Mouse (Mus musculus): ENCODE results near the gene Gm21987.

Gm21987 gene

DNA sequence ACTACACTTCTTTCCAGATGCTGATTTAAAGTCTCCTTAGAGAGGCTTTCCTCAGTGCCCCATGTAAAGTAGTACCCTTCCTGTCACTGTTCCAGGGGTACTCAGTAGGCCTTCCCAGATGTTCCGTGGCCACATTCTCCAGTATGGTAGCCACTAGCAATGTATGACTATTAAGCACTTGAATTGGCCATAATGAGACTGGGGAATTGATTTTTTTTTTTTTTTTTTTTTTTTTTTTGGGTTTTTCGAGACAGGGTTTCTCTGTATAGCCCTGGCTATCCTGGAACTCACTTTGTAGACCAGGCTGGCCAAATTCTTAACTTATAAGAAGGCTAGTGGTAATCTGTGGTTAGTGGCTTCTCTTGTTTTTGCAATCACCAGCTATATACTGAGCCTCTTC lies 3.0 kb downstream of the Gm21987 start:
- DNase-seq (ENCODE audit: low spot score): no peak

DNA sequence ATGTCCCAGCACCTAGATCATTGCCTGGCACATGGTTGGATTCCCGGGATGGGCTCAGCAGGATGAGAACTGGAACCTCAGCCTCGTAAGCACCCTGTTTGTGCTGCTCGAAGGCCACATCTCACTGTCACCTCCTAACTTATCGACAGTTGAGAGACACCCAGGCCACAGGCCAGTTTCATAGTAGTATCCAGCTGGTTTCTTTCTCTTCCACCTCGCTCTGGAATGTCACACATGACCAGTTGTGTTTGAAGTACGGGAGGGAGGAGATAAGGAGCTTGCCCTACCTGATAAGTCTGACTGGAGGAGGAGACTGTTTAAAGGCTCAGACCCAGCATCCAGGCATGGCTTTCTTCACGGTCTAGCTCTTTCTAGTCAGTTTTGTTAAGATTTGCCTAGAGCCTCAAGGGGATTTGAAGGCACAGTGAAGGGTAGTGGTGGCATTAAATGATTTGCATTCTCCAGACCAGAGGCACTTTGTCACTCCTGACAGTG lies 3.6 kb downstream of the Gm21987 start:
- no peak for DNase-seq (ENCODE audit: low spot score)

DNA sequence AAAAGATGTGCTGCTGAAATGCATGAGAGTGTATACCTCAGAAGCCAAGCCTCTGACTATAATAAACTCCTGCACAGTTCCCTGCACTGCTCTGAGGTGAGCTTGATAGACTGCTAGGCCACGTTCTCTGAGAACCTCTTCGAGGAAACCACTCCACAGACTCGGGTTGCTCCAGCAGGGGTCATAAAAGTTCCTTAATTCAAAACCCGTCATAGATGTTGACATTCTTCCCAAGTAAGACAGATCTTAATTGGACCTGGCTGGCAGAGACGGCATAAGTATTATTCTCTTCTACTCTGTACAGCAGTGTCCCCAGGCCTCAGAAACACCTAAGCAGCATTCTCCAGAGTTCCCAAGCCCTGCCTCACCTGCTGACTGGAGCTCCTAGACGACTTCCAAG lies 4.1 kb downstream of the Gm21987 start:
- DNase-seq (ENCODE audit: low spot score): no peak

DNA sequence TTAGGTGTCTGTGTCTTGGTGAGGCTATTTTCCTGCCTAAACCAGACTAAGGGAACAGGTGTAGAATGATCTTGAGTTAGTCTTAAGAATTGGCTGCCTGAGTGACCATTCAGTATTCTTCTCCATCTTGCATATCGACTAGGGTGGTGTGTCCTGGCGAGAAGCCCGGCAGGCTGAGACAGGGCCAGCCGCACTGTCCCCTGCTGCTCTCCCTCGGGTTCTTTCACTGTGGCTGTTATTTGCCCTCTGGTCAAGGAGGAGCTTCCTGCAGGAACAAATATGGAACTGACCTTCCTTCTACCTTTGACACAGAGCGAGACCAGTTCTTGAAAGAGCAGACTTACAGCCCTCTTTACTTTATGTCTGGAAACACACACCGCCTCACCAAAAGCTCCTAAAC lies 5.2 kb downstream of the Gm21987 start:
- DNase-seq (ENCODE audit: low spot score): no peak

DNA sequence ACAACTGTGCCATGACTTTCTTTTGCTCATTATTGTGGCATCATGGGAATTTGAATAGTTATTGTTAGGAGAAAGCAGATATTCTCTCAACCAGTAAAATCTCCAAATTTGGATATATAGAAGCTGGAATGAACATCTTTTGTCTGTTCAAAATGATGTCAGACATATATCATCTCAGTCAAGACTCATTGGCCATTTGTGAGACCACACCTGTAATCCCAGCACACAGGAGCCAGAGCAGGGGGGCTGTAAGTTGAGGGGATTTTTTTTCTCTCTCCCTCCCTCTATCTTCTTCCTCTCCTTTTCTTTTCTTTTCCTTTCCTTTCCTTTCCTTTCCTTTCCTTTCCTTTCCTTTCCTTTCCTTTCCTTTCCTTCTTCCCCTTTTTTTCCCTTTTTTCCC lies 6.0 kb downstream of the Gm21987 start:
- DNase-seq (ENCODE audit: low spot score): no peak

DNA sequence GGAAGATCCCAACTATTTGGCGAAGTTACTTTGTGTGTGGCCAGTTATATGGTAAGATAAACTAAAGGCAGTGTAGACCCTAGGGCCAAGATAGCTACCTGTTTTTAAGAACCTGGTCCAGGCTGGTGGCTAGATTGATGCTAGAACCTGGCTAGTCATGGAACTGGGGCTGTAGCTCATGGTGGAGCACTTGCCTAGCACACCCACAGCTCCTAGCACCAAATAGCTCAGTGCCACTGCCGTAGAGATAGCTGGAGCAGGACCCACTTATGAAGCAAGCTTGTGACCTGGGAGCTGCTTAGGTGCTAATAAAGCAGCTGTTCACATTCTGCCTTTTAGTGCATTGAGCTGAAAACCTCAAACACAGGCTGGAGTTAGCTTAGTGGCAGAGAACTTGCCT lies 6.8 kb downstream of the Gm21987 start:
- DNase-seq (ENCODE audit: low spot score): no peak

DNA sequence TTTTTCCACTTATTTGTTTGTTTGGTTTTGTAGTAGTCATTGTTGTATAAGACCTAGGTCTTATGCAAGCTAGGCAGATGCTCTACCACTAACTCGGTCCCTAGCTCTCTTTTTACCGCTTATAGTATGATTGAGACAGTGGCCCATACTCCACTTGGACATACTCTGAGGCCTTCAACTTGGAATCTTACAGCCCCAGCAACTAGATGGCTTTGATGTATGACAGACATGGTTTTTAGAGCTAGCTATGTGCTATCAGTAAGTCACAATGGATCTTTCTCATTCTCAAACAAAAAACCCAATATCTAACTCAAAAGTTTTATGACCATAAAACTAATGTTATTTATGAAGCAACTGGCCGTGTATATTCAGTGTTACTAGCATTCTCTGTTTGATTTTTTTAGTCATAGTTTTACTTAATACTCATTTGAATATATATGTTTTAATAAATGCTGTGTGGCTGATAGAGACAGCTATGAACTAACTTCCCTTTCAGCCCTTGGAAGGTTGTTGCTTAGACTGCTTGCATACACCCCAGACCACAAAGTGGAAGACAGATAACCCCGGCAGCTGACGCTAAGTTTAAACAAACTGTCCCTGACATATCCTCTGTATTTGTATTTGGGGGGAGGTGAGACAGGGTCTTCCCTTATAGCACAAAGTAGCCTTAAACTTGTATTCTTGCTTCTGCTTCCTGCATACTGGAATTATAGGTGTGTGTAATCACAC lies 7.5 kb downstream of the Gm21987 start:
- DNase-seq (ENCODE audit: low spot score): no peak

DNA sequence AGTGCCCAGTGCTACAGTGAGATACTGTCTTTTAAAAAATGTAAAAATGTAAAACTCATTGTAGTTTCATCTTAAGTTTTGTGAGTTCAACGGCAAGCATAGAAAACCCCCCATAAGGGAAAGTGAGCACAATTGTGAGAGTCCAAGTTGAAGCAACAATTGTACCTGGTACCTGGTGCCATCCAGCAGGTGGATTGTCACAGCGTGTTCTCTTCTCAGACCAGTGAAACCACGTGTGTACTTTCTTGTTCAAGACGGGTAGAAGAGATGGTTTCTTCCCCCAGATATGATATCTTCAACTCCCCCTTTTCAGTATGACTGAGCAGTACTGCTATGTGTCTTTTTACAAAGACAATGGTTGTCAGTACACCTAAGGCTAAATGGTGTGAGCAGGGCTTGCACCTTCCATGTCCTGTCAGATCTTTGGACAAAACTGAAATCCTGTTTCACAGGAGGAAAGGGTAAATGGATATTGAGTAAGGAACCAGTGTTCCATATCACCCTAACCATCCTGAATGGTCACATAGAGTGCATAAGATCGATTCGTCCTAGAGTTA lies 11.5 kb downstream of the Gm21987 start:
- no peak for DNase-seq (ENCODE audit: low spot score)

DNA sequence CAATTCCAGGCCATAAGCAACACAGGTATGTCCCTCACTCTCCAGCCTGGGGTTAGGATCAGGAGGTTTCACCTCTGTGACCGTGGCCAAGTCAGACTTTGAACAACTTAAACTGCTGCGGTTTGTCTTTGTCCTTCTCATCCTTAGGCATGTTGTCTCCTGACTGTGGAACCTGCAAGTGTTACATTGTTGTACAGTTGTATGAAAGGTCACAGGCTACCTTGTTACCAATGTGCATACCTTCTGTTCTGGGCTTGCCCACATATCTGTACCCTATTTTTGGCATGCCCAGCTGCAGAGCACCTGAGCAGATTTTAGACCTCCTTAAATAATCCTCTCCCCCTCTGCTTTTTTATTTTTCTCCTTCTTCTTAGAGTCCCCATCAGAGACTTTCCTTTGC lies 12.4 kb downstream of the Gm21987 start:
- no peak for DNase-seq (ENCODE audit: low spot score)

DNA sequence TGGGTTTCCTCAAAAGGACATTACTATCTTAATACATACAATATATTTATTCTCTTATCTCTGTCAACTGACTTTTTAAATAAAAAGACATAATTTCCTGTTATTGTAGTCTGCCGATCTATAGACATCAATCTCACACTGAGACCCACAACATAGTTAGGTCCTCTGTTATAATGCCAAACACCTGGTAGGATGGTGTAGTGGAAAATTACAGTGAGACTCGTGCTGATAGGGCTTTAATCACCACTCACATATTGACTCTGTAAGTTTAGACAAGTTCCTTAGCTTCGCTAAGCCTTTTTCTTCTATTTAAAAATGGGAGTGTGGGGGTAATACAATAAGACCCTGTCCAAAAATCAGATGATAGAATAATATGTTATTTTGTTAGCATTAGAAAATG lies 13.0 kb downstream of the Gm21987 start:
- DNase-seq (ENCODE audit: low spot score): no peak

DNA sequence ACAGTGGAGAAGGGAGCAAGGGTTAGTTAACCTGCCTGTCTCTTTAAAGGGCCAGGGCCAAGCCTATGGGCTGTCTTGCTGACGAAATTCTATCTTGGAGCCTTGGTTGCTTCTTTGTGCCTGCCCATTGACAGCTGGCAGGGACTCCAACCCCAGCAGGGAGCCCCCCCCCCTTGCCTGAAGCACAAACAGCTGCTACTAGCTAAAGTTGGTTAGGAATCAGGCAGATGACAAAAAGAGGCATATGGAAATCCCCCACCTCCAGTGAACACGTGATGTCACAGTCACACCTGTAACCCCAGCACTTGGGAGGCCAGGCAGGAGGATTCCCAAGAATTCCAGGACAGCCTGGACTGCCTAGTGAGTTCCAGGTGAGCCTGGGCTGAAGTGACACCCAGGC lies 13.5 kb downstream of the Gm21987 start:
- DNase-seq (ENCODE audit: low spot score): no peak

DNA sequence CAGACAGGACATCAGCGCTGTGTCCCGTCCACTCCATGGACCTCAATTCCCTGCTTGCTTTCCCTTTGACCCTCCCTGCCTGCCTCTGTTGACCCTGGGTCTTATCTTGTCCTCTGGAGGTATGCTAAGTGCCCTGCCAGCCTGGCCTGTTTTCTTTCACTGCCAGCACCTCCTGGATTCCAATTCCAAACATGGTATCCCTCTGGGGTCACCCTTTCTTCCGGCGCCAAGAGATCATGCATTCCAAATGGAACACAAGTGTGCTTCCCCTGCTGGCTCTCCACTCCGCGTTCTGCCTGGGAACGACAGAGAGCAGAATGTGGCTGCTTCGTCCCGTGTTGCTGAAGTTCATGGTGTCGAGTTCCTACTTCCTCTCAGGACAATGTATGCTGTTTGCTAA lies 15.1 kb downstream of the Gm21987 start, which contains the start of gene Popdc2:
TSS of gene Popdc2 (plus strand) at position 277 of the 400 bp plus-strand sequence.
- DNase-seq (ENCODE audit: low spot score): peak; percentile 52

DNA sequence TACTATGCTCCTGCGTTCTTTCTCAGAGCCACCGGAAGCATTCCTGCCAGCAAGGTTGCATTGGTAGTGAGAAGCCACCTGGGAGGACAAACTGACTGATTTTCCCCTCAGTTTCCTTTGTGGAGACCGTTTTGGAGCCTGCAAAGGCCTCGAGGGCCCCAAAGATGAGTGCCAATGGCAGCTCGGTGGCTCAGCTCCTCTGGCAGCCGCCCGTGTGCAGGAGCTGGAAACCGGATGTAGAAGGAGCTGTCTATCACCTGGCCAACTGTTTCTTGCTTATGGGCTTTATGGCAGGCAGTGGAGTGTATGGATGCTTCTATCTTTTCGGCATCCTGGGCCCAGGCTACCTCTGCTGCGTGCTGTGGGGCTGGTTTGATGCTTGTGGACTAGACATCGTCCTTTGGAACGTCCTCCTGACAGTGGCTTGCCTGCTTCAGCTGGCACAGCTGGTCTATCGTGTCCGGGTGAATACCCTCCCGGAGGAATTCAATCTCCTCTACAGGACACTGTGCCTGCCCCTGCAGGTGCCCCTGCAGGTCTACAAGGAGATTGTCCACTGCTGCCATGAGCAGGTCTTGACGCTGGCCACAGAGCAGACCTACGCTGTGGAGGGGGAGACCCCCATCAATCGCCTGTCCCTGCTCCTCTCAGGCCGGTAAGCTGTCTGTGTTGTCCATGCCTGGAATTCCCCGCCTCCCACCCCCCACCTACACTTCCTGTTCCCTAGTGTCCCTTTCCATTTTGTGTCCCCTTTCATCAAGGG lies 15.8 kb downstream of the Gm21987 start:
- DNase-seq (ENCODE audit: low spot score): no peak

DNA sequence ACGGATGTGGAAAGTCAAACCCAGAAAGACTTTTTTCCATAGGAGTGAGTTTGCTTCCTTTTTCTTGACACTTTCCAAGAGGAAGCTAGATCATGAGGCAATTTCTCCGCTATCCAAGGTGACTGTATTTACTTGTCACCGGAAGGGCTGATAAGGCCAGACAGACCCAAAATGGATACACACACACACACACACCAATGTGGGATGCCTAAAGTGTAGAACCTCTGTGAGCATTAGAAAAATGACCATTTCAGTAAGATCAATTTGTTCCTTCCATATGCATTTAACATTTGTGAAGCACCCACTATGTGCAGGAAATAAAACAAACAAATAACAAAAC lies 16.4 kb downstream of the Gm21987 start:
- no peak for DNase-seq (ENCODE audit: low spot score)

DNA sequence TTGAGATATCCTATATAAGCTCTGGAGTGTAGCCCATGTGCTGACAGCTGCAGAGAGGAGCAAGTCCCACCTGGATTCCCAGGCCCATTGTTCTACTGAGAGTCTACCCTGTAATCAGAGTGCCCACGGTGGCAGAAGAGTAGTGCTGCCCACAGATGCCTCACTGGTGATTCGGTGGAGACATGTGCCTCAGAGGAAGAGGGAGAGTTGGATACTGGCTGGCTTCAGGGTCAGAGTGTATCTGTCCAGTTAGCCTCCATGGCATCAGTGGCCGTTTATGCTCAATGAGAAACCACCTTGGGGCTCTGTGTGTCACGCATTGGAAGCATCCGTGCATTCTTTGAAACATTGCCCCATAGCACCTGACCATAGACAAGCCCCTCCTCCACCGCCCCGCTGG lies 16.8 kb downstream of the Gm21987 start:
- no peak for DNase-seq (ENCODE audit: low spot score)

DNA sequence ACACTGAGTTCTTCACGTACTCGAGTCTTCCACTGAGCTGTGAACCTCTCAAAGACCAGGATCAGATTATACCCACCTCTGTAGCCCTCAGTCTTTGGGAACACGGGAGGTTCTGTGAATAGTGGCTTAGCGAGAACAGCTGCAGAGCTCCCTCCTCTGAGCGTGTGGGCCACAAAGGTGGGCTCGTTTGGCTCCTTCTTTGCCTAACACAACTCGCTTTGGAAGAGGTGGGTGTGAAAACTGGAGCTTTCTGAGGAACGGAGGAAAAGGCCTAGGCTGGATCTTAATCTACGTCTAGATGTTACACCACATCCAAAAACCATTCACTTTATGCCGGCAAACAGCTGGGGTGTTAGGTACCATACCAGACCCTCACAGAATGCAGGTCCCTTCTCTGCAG lies 18.6 kb downstream of the Gm21987 start:
- no peak for DNase-seq (ENCODE audit: low spot score)

DNA sequence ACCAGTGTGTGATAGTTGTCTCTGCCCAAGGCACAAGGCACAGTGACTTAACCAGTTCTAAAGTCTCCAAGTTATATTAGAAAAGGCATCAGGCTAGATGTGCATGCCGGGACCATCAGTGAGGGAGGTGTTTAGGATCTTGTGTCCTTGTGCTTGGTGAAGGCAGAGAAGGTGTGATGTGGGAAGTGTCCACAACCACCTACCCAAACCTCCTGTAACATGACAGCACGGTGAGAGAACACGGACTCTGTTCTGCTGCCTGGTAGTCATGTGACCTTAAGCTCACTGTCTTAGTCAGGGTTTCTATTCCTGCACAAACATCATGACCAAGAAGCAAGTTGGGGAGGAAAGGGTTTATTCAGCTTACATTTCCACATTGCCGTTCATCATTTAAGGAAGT lies 19.4 kb downstream of the Gm21987 start:
- no peak for DNase-seq (ENCODE audit: low spot score)

DNA sequence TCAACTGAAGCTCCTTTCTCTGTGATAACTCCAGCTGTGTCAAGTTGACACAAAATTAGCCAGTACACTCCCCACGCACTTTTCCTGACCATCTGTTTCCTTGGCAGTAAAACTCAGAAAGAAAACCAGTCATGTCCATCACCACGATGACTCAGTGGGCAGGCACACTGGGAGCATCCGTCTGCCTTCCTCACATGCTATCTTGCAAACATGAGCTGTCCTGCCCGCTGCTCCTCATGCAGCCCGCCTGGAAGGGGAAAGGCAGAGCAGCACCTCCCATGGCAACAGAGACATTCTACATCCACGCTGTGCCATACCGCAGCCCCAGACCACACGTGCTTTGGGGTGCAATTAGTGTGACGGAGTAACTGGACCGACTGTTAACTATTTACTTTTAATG lies 21.5 kb downstream of the Gm21987 start:
- DNase-seq (ENCODE audit: low spot score): no peak

DNA sequence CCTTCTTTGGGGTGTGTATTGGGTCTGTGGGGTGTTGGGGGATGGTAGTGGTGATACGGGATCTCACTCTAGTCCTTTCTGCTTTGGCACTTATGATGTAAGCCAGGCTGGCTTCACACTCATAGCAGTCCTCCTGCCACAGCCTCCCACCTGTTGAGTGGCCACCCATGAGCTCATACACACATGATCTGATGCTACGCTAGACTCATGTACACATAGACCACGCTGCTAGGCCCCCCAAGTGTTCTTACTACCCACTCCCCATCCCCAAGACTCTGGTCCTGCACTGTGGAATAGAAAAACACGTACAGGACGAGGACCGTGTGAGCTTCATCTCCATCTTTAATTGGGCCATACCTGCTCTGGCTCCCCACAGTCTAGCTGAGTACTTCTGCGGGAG lies 22.2 kb downstream of the Gm21987 start:
- DNase-seq (ENCODE audit: low spot score): no peak

DNA sequence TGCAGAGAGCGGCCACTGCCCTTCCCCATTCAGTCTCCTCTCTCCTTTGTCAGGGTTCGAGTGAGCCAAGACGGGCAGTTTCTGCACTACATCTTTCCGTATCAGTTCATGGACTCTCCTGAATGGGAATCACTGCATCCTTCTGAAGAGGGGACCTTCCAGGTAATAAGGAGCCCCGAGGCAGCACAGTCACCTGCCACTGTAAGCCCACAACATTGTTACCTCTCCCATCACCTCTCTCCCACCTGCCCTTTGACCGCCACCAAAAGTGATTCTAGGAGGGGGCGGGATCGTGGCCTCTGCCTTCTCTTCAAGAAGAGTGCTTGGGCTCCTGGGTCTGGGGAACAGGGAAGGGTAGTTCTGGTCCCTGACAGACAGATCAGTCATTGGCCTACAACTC lies 22.6 kb downstream of the Gm21987 start:
- DNase-seq (ENCODE audit: low spot score): no peak

DNA sequence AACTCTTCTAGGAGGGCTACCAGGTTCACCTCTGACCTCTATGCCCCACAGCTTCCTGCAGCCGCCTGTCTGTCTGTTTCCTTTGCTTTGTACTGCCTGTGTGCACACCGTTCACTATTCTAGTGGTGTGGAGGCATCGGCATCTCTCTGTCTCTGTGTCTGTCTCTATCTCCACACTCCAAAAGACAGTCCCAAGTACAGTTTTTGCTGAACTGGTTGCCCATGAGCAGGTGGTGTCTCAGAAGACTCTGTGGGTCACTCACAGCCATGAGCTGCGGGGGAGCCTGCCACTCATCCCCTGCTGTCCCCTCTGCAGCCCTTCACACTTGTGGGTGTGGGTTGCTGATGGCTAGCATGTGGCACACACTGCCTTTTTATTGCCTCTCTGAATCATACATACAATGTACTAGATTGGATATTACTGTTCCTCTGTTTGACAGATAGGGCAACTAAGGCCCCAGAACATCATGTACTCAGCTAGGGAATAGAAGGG lies 23.2 kb downstream of the Gm21987 start:
- no peak for DNase-seq (ENCODE audit: low spot score)

DNA sequence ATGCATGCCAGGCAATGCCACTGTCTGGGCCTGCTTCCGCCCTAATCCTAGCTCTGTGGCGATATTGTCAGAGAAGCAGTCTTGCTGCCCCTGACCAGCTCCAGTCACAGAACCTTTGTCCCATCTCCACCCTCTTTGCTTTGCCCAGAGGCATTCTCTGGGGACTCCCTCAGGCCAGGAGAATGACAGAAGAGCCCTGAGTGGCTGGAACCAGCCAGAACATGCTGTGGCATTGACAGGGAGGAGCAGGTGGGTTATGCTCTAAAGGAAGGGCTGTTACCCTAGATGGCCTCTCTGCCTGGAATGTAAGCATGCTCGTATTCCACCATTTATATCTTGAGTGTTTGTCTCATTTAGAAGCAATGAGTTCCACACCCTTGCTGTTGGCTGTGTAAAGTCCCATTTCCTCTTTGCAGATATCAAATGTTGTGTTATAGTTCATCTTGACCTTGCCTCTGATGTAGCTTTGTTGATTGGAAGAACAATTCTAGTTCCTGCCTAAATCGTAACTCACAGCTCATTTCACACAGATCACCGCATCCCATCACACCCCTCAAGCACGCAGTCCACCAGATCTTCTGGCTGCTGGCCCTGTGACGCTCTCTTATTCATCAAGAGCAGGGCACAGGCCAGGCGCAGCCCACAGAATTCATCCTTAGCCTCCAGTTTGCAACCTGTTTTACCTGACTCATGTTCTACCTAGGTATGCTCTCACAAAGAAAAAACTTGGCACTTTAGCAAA lies 24.0 kb downstream of the Gm21987 start:
- DNase-seq (ENCODE audit: low spot score): no peak
